ENCODE assay signal across 10 mouse cellular contexts in genomic region chr17:56727029-56727649, GRCm38 (mm10). TPM values are rescaled to one million over a fixed set of nuclear protein-coding genes. Genes with fewer than 3 reads are reported as not detected.
DNase-seq lines count a peak whose midpoint lies in the region; ATAC-seq lines count a peak whose summit lies in the region.
"Had no signal": no experiment of that assay in that cellular context is flagged by ENCODE, and none has a peak within 500 bp of the region (broad histone marks: within the 10 kb centered on the region; RNA-seq: fewer than 3 reads in every experiment).

No protein-coding gene starts in this region.

- H3K9me3 ChIP-seq in heart, embryonic 12.5 days (replicated peaks): peaks cover 4% of the 10 kb centered on the region; the same call in 1 of the 2 replicates
- no peaks in the 10 kb centered on the region for H3K9me3 ChIP-seq in lung, embryonic 15.5 days
- H3K9me3 ChIP-seq in stomach, embryonic 14.5 days (ENCODE audit: control insufficient read depth, low read depth, low read length): peaks cover 3% of the 10 kb centered on the region; the same call in 1 of the 2 replicates

- H3K27me3 ChIP-seq in heart, embryonic 12.5 days (replicated peaks): peaks cover 16% of the 10 kb centered on the region; the same call in 1 of the 2 replicates
- no peaks in the 10 kb centered on the region for H3K27me3 ChIP-seq in lung, embryonic 15.5 days
- no peaks in the 10 kb centered on the region for H3K27me3 ChIP-seq in stomach, embryonic 14.5 days (ENCODE audit: control insufficient read depth, insufficient read depth, low read length)

- peaks cover 31% of the 10 kb centered on the region for H3K36me3 ChIP-seq in heart, embryonic 12.5 days
- H3K36me3 ChIP-seq in lung, embryonic 15.5 days: peaks cover 6% of the 10 kb centered on the region; the same call in 1 of the 2 replicates
- H3K36me3 ChIP-seq in stomach, embryonic 14.5 days (ENCODE audit: control insufficient read depth, insufficient read depth, low read length): peaks cover 9% of the 10 kb centered on the region; the same call in 1 of the 2 replicates

- peaks cover 26% of the 10 kb centered on the region for H3K4me1 ChIP-seq in heart, embryonic 12.5 days (replicated peaks)
- H3K4me1 ChIP-seq in lung, embryonic 15.5 days: peaks cover 27% of the 10 kb centered on the region
- peaks cover 22% of the 10 kb centered on the region; the same call in 1 of the 2 replicates for H3K4me1 ChIP-seq in stomach, embryonic 14.5 days (ENCODE audit: control insufficient read depth, insufficient read depth, low read length)

- H3K9ac ChIP-seq in heart, embryonic 12.5 days: 0 out of 2 replicates have a peak overlapping the region, but pooled peaks have one; percentile 5
- no peak overlapping the region for H3K9ac ChIP-seq in lung, embryonic 15.5 days
- no peak overlapping the region for H3K9ac ChIP-seq in stomach, embryonic 14.5 days (replicated peaks; ENCODE audit: low read depth, low read length)

- ATAC-seq in heart, embryonic 12.5 days (ENCODE audit: insufficient number of reproducible peaks, low FRiP score): no peak
- ATAC-seq in lung, embryonic 15.5 days (ENCODE audit: borderline replicate concordance, extremely low read depth, low FRiP score, low TSS enrichment): no peak
- ATAC-seq in stomach, embryonic 14.5 days (ENCODE audit: insufficient number of reproducible peaks, insufficient read depth, low FRiP score, low read depth): no peak

- no peak overlapping the region for H3K4me3 ChIP-seq in heart, embryonic 12.5 days
- H3K4me3 ChIP-seq in lung, embryonic 15.5 days: no peak overlapping the region
- H3K4me3 ChIP-seq in stomach, embryonic 14.5 days (ENCODE audit: low read depth, low read length): no peak overlapping the region
- H3K4me3 ChIP-seq: myocyte had no signal

- 13% methylated on average over 7 of the region's 7 CpGs for WGBS in heart, embryonic 12.5 days
- WGBS in lung, embryonic 15.5 days: 7% methylated on average over 7 of the region's 7 CpGs
- WGBS in stomach, embryonic 14.5 days: 7% methylated on average over 7 of the region's 7 CpGs

- DNase-seq in heart, postnatal 4 days: no peak
- DNase-seq in lung, postnatal 10 days: no peak
- peak; percentile 32 for DNase-seq in forelimb bud, embryonic 11.5 days (ENCODE audit: low read depth, low spot score)
- no peak for DNase-seq in spleen, postnatal 10 days (ENCODE audit: low spot score in 2 of 2)
- no peak for DNase-seq in right cerebral cortex, adult 18-20 months

- H3K27ac ChIP-seq in heart, embryonic 12.5 days (ENCODE audit: poor library complexity, severe bottlenecking): no peak overlapping the region
- H3K27ac ChIP-seq in lung, embryonic 15.5 days: peak overlapping the region; percentile 34; the same call in 1 of the 2 replicates
- H3K27ac ChIP-seq in stomach, embryonic 14.5 days (ENCODE audit: low read length): peak overlapping the region; percentile 52; the same call in 1 of the 2 replicates
- H3K27ac ChIP-seq: liver, embryonic 14.5 days had no signal

- peak overlapping the region; percentile 47; the same call in 1 of the 2 replicates for H3K4me2 ChIP-seq in heart, embryonic 12.5 days
- 0 out of 2 replicates have a peak overlapping the region, but pooled peaks have one; percentile 14 for H3K4me2 ChIP-seq in lung, embryonic 15.5 days
- H3K4me2 ChIP-seq in stomach, embryonic 14.5 days (replicated peaks; ENCODE audit: low read depth, low read length): 0 out of 2 replicates have a peak overlapping the region, but pooled peaks have one; percentile 5

RNA-seq across cellular contexts. Expression of gene Vmac, which starts 9.3 kb away (rescaled TPM):
- polyA plus RNA-seq in heart, embryonic 12.5 days (2016; fragmentation: Nextera tagmentation; extraction: Ambion mirVana): 12.1 and 12.9 TPM in 2 replicates
- 1 to 10 TPM; 5.3 to 8.0 TPM for total RNA-seq in heart, postnatal 4 days (2021)
- polyA plus RNA-seq in lung, embryonic 15.5 days (2015; fragmentation: Nextera tagmentation; extraction: Ambion mirVana): 13.6 and 16.2 TPM in 2 replicates
- 31.3 and 31.7 TPM in 2 replicates for polyA plus RNA-seq in stomach, embryonic 14.5 days (2014; fragmentation: Nextera tagmentation; extraction: Ambion mirVana)

RNA-seq across cellular contexts. Expression of gene Ndufa11, which starts 9.6 kb away (rescaled TPM):
- polyA plus RNA-seq in heart, embryonic 12.5 days (2016; fragmentation: Nextera tagmentation; extraction: Ambion mirVana): 638 and 663 TPM in 2 replicates
- total RNA-seq in heart, postnatal 4 days (2021): 100 to 1,000 TPM; 705 to 809 TPM
- polyA plus RNA-seq in lung, embryonic 15.5 days (2015; fragmentation: Nextera tagmentation; extraction: Ambion mirVana): 465 and 491 TPM in 2 replicates
- polyA plus RNA-seq in stomach, embryonic 14.5 days (2014; fragmentation: Nextera tagmentation; extraction: Ambion mirVana): 444 and 502 TPM in 2 replicates

RNA-seq across cellular contexts. Expression of gene Nrtn, which starts 30.2 kb away (rescaled TPM):
- 7.5 and 9.0 TPM in 2 replicates for polyA plus RNA-seq in heart, embryonic 12.5 days (2016; fragmentation: Nextera tagmentation; extraction: Ambion mirVana)
- total RNA-seq in heart, postnatal 4 days (2021): 10 to 100 TPM; 22.4 to 22.5 TPM
- polyA plus RNA-seq in lung, embryonic 15.5 days (2015; fragmentation: Nextera tagmentation; extraction: Ambion mirVana): 9.4 and 9.5 TPM in 2 replicates
- polyA plus RNA-seq in stomach, embryonic 14.5 days (2014; fragmentation: Nextera tagmentation; extraction: Ambion mirVana): 14.1 and 14.4 TPM in 2 replicates

RNA-seq across cellular contexts. Expression of gene Dus3l, which starts 37.4 kb away (rescaled TPM):
- polyA plus RNA-seq in heart, embryonic 12.5 days (2016; fragmentation: Nextera tagmentation; extraction: Ambion mirVana): 33.3 and 34.8 TPM in 2 replicates
- total RNA-seq in heart, postnatal 4 days (2021): 10 to 100 TPM; 22.8 to 23.5 TPM
- 42.6 and 46.5 TPM in 2 replicates for polyA plus RNA-seq in lung, embryonic 15.5 days (2015; fragmentation: Nextera tagmentation; extraction: Ambion mirVana)
- 40.9 and 46.3 TPM in 2 replicates for polyA plus RNA-seq in stomach, embryonic 14.5 days (2014; fragmentation: Nextera tagmentation; extraction: Ambion mirVana)

RNA-seq across cellular contexts. Expression of gene Prr22, which starts 42.9 kb away (rescaled TPM):
- polyA plus RNA-seq in heart, embryonic 12.5 days (2016; fragmentation: Nextera tagmentation; extraction: Ambion mirVana): 1.0 and 1.4 TPM in 2 replicates
- total RNA-seq in heart, postnatal 4 days (2021): under 1 TPM; 0.41 to 0.61 TPM
- polyA plus RNA-seq in lung, embryonic 15.5 days (2015; fragmentation: Nextera tagmentation; extraction: Ambion mirVana): 1.0 and 1.2 TPM in 2 replicates
- polyA plus RNA-seq in stomach, embryonic 14.5 days (2014; fragmentation: Nextera tagmentation; extraction: Ambion mirVana): 1.1 and 1.6 TPM in 2 replicates
